Mouse (Mus musculus) spleen, embryonic (tissue): ENCODE data around the gene Zfp82.
"Not testable (repeated sequence)": the region's sequence is repeated elsewhere in the genome, so short reads cannot be mapped to it uniquely, and the experiment has no call there.

Experiments
- CTCF ChIA-PET: fragments of 350-600 bp; sonication (Branson Sonifier 250); formaldehyde crosslinking; loops from one replicate; lab custom pipeline; 2022; lab: Charles Lee

Gene Zfp82

DNA sequence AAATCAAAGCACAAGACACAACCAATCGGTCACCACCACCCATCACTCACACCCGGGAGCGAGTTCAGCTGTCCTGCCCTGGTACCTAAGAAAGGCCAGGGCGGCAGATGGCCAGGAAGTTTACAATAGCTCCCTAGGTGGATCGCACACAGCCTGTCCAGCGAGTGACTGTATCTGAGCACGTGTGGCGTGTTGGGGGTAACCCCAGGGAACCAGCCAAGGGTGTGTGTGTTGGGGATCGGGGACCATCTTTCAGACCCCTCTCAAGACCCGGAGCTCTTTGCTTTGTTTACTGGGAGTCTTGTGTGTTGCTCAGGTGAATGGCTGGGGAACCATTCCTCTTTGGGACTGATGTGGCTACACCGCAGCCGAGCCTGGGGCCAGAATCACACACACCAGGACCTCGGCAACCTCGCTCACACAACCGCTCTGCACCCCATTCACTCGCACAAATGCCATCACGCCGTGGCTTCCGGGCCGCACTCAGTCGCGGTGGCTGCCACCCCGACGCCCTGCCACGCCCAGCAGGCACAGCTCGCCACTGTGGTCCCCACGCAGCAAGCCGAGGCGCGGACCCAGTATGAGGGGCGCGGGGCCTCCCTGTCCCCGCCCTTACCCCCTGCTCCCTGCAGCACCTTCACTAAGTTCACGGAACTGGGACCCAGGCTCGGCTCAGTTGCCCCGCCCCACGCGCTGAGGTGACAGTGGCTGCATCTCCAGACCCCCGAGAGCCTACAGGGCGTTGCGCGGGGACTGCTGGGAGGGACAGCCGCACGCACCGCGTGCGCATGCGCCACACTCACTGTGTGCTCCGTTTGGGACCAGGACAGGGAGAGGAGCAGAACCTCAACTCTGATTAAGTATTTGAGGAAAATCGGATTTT is at the start of gene Zfp82:
Gene Zfp82, minus strand, starts transcription at position 755 of the 883 bp plus-strand sequence.
- CTCF ChIA-PET: interaction anchor here (0.9 kb wide), 1 partner anchor 17 kb away, joined by 6 read pairs; no protein-coding TSS in a partner anchor

GRCm38 (mm10) chr7:30122188-30122530 is 49.5 kb upstream of the Zfp82 start:
- CTCF ChIA-PET: no interaction called here

DNA sequence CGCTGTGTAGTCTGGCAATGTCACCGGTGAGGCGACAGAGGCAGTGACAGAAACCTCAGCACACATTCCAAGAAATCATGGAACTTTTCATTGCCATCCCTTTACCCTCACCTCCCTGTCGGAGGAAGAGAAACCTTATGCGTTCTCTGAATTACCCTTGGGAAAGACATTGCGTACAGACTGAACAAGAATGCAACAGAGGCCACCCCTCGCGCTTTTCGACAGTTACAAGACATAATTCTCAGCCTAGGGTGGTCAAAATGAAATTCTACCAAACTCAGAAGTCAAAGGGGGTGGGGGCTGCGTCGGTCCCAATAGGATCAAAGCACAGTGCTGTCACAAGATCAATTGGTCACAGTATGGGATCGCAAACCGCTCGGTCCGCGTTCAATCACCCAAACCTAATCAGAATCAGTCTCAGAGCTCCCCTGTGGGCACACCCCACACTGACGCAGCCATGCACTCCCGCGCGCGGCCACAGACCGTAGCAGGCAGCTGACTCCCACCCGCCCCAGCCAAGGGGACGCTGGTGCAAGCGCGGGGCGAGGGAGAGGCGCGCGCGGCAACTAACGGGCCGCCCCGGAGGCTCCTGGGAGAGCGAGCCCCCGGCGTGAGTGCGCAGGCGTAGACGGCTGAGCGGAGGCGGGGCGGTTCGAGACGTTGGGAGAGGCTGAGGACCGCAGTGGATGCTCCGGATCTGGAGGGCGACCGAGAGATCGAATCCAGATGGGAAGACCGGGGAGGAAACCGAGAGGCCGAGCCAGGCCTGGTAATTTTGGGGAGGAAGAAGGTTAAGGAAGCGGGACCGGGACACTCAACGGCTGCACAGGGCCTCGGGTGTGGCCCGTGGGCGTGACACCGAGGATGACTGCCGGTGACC is 48.8 kb upstream of the Zfp82 start, which contains the start of gene Zfp382:
Gene Zfp382, plus strand, starts transcription at position 635 of the 880 bp plus-strand sequence.
- CTCF ChIA-PET: no interaction called here

DNA sequence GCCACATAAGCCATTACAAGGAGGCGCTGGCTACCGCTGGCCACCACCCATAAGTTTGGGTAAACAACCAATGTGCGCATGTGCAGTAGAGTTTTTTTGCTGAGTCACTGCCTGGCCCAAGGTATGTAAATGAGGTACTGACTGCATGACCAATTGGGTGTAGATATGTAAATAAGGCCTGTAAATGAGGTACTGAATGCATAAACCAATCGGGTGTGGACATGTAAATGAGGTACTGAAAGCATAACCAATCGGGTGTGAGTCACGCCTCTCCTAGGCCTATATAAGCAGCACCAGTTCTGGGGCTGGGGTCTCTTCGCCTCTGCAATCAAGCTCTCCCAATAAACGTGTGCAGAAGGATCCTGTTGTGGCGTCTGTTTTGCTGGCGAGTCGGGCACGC is 45.2 kb upstream of the Zfp82 start:
- CTCF ChIA-PET: not testable (repeated sequence)

- CTCF ChIA-PET: no interaction called here
Measured at GRCm38 (mm10) chr7:30116076-30116475, 43.4 kb upstream of the Zfp82 start.

- CTCF ChIA-PET: interaction anchor here (0.6 kb wide), 1 partner anchor 84 kb away, joined by 12 read pairs; no protein-coding TSS in a partner anchor
Measured at GRCm38 (mm10) chr7:30099297-30099696, 26.6 kb upstream of the Zfp82 start.

DNA sequence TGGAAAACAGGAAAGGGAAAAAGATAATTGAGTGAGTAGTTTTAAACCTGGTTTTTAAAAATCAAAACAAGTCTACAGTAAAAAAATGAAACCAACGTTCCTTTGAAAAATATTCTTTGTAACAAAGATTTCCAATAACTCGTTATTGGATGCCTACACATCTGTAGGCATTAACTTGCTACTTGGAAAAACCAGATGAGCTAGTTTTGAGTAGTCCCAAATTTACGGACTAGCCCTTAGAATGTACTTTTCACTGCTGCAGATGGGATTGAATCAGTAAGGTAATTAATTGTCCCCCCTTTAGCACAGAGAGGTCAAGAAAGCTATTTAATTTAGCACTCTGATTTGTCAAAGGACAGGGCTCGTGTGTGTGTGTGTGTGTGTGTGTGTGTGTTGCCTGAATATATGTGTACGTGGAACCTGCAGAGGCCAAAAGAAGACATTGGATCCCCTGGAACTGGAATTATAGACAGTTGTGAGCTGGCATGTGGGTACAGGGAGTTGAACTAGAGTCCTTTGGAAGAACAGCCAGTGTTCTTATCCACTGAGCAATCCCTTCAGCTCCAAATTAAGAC is 22.9 kb upstream of the Zfp82 start:
- CTCF ChIA-PET: interaction anchor here (0.5 to 1.0 kb wide), 2 partner anchors 9 to 76 kb away, joined by 4 to 13 read pairs; no protein-coding TSS in a partner anchor

DNA sequence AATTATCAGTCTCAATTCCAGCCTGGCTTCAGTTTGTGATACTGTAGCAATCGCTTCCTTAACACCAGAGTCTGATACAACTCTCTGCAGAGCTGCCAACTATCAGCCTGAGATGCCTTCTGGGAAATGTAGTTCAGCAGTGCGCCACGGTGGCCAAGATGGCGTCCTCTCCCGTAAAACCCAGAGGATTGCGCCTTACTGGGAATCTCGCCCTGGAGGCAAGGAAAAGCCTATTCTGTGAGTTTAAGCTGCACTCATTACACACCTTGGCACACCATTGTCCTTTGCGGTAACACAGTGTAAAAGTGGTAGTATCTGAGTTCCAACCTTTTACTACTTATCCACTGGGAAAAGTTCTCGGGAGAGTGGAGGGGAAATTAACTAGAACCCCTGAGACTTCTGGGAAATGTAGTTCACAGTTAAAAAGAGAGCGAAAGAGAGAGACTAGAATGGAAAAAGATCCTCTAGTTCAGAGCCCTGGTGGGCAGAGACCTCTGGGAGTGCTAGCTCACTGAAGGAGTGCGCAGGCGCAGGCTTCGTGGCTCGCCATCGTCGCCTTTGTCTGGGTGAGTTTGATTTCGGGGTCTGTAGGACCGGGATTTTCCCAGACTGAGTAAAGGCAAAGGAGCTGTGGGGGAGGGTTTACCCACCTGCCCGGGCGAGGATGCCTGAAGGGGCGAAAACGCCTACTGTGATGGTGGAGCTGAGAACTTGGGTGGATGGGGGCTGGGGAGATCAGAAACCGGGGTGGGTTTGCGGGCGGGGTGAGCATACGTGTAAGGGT is 22.1 kb upstream of the Zfp82 start, which contains the start of gene Zfp260:
Gene Zfp260, plus strand, starts transcription at position 132 of the 784 bp plus-strand sequence.
- CTCF ChIA-PET: interaction anchor here (1.0 kb wide), 1 partner anchor 10 kb away, joined by 4 read pairs; no protein-coding TSS in a partner anchor

- CTCF ChIA-PET: no interaction called here
Measured at GRCm38 (mm10) chr7:30093918-30094415, 21.3 kb upstream of the Zfp82 start.

- CTCF ChIA-PET: interaction anchor here (1.2 kb wide), 1 partner anchor 80 kb away, joined by 4 read pairs; no protein-coding TSS in a partner anchor
Measured at GRCm38 (mm10) chr7:30092666-30093065, 20.0 kb upstream of the Zfp82 start.

DNA sequence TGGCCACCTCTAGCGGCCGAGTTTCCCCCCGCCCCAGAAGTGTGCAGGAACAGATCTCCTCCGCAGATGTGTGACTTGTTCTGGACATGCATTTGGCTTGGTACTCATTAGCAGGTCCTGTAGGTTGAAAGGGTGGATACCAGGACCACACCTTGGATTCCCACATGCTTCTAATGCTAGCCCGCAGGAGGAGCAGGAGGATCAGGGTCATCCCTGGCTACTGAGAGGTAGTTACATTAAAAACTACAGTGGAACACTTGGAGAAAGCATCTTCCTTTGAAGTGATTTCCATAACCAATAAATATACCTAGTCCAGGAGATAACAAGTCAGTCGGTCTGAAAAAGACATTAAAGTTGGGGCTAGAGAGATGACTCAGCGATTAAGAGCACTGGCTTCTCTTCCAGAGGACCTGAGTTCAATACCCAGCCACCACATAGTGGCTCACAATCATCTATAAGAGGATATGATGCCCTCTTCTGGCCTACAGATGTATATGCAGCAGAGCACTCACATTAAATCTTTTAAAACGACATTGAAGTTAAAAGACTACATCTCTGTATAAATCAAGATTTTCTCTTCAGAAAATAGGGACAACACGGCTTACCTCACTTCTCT is 18.4 kb upstream of the Zfp82 start:
- CTCF ChIA-PET: interaction anchor here (1.2 kb wide), 1 partner anchor 78 kb away, joined by 4 read pairs; no protein-coding TSS in a partner anchor

- CTCF ChIA-PET: interaction anchor here (0.7 kb wide), 1 partner anchor 46 kb away, joined by 4 read pairs; no protein-coding TSS in a partner anchor
Measured at GRCm38 (mm10) chr7:30090092-30090969, 17.6 kb upstream of the Zfp82 start, which contains the start of the genes Gm26920 and Zfp566. TSS of gene Gm26920 (minus strand) at chr7:30090410. TSS of gene Zfp566 (minus strand) at chr7:30090527.

GRCm38 (mm10) chr7:30089405-30089804 is 16.7 kb upstream of the Zfp82 start:
- CTCF ChIA-PET: interaction anchor here (0.6 to 0.7 kb wide), 2 partner anchors 18 to 45 kb away, joined by 4 to 6 read pairs; no protein-coding TSS in a partner anchor

GRCm38 (mm10) chr7:30086524-30086923 is 13.8 kb upstream of the Zfp82 start:
- CTCF ChIA-PET: interaction anchor here (0.5 kb wide), 1 partner anchor 13 kb away, joined by 3 read pairs; no protein-coding TSS in a partner anchor

DNA sequence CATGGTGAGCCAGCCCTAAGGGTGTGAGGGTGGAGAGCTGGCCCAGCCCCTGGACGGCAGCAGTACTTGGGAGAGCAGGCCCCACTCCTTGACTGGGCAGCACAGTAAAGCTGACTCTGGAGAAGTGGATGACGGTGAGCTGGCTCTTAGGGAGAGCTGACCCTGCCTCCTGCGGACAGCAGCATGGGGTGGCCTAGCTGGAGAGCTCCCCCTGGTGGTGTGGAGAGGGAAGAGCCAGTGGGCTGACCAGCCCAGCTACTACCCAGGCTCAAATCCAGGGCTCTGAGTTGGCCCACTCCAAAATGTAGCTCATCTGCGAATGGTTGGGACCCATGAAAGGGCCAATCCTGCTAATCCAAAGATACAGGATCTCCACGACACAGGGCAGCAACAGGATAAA is 8.1 kb downstream of the Zfp82 start:
- CTCF ChIA-PET: no interaction called here

- CTCF ChIA-PET: no interaction called here
Measured at GRCm38 (mm10) chr7:30062478-30062877, 10.2 kb downstream of the Zfp82 start.

GRCm38 (mm10) chr7:30060341-30060740 is 12.4 kb downstream of the Zfp82 start:
- CTCF ChIA-PET: no interaction called here

DNA sequence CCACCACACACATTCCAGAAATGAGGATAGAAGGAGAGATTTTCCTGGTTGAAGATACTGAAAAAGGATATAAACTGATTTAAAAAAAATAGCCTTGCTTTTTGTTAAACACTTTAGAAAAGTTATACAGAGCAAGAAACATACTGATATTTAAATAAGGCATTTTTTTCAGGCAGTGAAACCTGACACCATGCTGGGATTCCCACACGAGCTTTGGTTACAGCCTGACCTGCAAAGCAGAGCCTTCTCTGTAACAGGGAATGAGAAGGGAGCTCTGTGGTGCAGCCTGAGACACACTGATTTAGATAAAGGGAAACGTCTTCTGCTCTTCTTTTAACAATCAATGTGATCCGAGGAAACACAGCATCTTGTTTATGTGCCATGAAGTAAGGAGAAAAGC is 19.1 kb downstream of the Zfp82 start:
- CTCF ChIA-PET: interaction anchor here (0.6 kb wide), 1 partner anchor 601 kb away, joined by 3 read pairs; no protein-coding TSS in a partner anchor
